Mouse (Mus musculus) hindbrain, embryonic 11.5 days (tissue): Measurements from ENCODE around the gene 4931414P19Rik. TPM values are rescaled to one million over a fixed set of nuclear protein-coding genes. Genes with fewer than 3 reads are reported as not detected.
"Not testable (repeated sequence)": the region's sequence is repeated elsewhere in the genome, so short reads cannot be mapped to it uniquely, and the experiment has no call there.

Experiments
- ATAC-seq: fragments of 200-750 bp; cut with Nextera tagmentation; 2 replicates; pipeline ENCODE4 v1.8.0; 2017; ENCODE audit warnings: mild to moderate bottlenecking, moderate TSS enrichment, moderate library complexity; ENCODE audit not compliant: low FRiP score
- DNase-seq: peaks from one replicate; pipeline ENCODE4 v3.0.0-alpha.2; 2015; ENCODE audit warnings: low spot score
- H3K27ac ChIP-seq: fragments of 300-500 bp; sonication (generic); 2 replicates; pipeline ENCODE4 v1.5.1; 2014; ENCODE audit warnings: mild to moderate bottlenecking, low read depth, low read length
- H3K27me3 ChIP-seq: fragments of 300-500 bp; sonication (generic); 2 replicates; pipeline ENCODE4 v1.6.1; 2014; ENCODE audit warnings: mild to moderate bottlenecking, low read length, moderate library complexity, mixed read lengths; ENCODE audit not compliant: control insufficient read depth, insufficient read depth
- H3K36me3 ChIP-seq: fragments of 300-500 bp; sonication (generic); 2 replicates; pipeline ENCODE4 v1.6.1; 2014; ENCODE audit warnings: mild to moderate bottlenecking, low read length, moderate library complexity, mixed read lengths; ENCODE audit not compliant: control insufficient read depth, insufficient read depth
- H3K4me1 ChIP-seq: fragments of 300-500 bp; sonication (generic); replicated peaks from 2 replicates; pipeline ENCODE4 v1.6.1; 2014; ENCODE audit warnings: low read length, mixed read lengths; ENCODE audit not compliant: control insufficient read depth, insufficient read depth
- H3K4me2 ChIP-seq: fragments of 300-500 bp; sonication (generic); replicated peaks from 2 replicates; pipeline ENCODE4 v1.6.1; 2014; ENCODE audit warnings: mild to moderate bottlenecking, low read depth, low read length
- H3K4me3 ChIP-seq: fragments of 300-500 bp; sonication (generic); 2 replicates; pipeline ENCODE4 v1.5.1; 2014; ENCODE audit warnings: low read depth, low read length
- H3K9ac ChIP-seq: fragments of 300-500 bp; sonication (generic); 2 replicates; pipeline ENCODE4 v1.6.1; 2014; ENCODE audit warnings: low read depth, low read length
- H3K9me3 ChIP-seq: fragments of 300-500 bp; sonication (generic); 2 replicates; pipeline ENCODE4 v1.6.1; 2016; ENCODE audit warnings: low read length; ENCODE audit not compliant: control insufficient read depth
- whole genome bisulfite sequencing: fragments of 180-500 bp; shearing (Covaris S2); extraction: QIAGEN DNeasy Blood & Tissue Kit; methylation state at CpG from one replicate; pipeline ENCODE4 v1.1.7; 2014; 5-methylcytosine and 5-hydroxymethylcytosine counted together
- polyA plus RNA-seq: library from polyadenylated mRNA; unstranded; fragments of >200 nt; fragmentation: Nextera tagmentation; extraction: Ambion mirVana; gene quantifications from 2 replicates; pipeline ENCODE4 v1.2.1, GENCODE M21; 2014

Gene 4931414P19Rik
- polyA plus RNA-seq, 1 experiment from 2014 or later = 6.2 TPM

GRCm38 (mm10) chr14:54617897-54618365 lies 12.1 kb upstream of the 4931414P19Rik start, which contains the start of gene Psmb5:
Gene Psmb5, minus strand, starts transcription at chr14:54618022.
- Histone ChIP-seq H3K9ac (peak within 1 kb of the TSS; percentile 86), H3K4me1 (no peaks in the 10 kb centered on the region), H3K27me3 (no peaks in the 10 kb centered on the region), H3K4me2 (peak within 1 kb of the TSS; percentile 73), H3K27ac (peak within 1 kb of the TSS; percentile 62; the same call in 1 of the 2 replicates), H3K4me3 (peak within 1 kb of the TSS; percentile 84), H3K9me3 (no peaks in the 10 kb centered on the region), H3K36me3 (no peaks in the 10 kb centered on the region)
- peak; percentile 92 for DNase-seq
- ATAC-seq = peak; percentile 89
- under 1% methylated on average over 25 of the region's 25 CpGs for WGBS

- Histone ChIP-seq H3K9ac (peak overlapping the region; percentile 86), H3K27ac (peak overlapping the region; percentile 62; the same call in 1 of the 2 replicates), H3K4me1 (no peaks in the 10 kb centered on the region), H3K4me3 (peak overlapping the region; percentile 84), H3K9me3 (no peaks in the 10 kb centered on the region), H3K36me3 (no peaks in the 10 kb centered on the region), H3K4me2 (peak overlapping the region; percentile 73), H3K27me3 (no peaks in the 10 kb centered on the region)
- peak; percentile 51 for DNase-seq
- WGBS = 2% methylated on average over 38 of the region's 38 CpGs
- peak; percentile 69 for ATAC-seq
Measured at GRCm38 (mm10) chr14:54617152-54617896, 11.5 kb upstream of the 4931414P19Rik start.

GRCm38 (mm10) chr14:54616226-54616825 lies 10.5 kb upstream of the 4931414P19Rik start:
- DNase-seq (no peak), ATAC-seq (no peak)
- Histone ChIP-seq H3K27me3 (no peaks in the 10 kb centered on the region), H3K4me3 (no peak overlapping the region), H3K9ac (no peak overlapping the region), H3K9me3 (no peaks in the 10 kb centered on the region), H3K36me3 (no peaks in the 10 kb centered on the region), H3K4me1 (no peaks in the 10 kb centered on the region), H3K27ac (no peak overlapping the region), H3K4me2 (no peak overlapping the region)
- 94% methylated on average over 16 of the region's 16 CpGs for WGBS

DNA sequence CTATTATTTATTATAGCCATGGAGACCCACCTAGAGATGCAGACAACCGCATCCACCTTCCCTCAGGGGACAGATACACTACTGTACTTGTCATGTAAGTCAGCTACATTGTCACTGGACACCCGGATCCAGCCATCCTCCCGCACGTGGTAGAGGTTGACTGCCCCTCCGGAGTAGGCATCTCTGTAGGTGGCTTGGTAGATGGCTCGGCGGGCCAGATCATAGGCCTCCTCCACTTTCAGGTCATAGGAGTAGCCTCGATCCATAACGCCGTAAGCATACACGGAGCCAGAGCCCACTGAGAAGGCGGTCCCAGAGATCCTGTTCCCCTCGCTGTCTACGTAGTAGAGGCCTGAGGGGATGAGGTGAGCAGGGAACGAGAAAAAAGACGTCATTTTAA lies 8.3 kb upstream of the 4931414P19Rik start:
- WGBS = 91% methylated on average over 15 of the region's 16 CpGs
- H3K27me3 ChIP-seq, H3K9ac ChIP-seq, DNase-seq, H3K36me3 ChIP-seq, H3K27ac ChIP-seq, ATAC-seq, H3K4me3 ChIP-seq, H3K4me1 ChIP-seq, H3K9me3 ChIP-seq, H3K4me2 ChIP-seq: not testable (repeated sequence)

DNA sequence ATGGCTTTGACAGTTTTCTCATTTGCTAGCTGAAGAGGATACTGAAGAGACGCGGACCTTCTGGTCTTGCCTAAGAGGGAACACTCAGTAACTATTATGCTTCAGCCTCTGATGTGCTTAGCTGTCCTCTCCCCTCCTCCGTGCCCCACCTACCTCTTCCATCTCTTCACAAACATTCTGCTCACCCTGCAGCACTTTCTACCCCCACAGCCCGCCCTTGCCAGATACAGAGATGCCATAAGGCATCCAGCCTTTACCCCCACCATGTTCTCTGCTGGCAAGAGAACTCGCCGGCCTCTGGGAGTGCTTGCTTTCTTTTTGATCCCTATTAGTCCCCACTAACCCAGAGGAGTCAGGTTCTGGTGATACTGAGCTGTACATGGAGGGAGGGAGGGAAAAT lies 4.9 kb upstream of the 4931414P19Rik start:
- Histone ChIP-seq H3K4me1 (no peaks in the 10 kb centered on the region), H3K9me3 (no peaks in the 10 kb centered on the region), H3K27ac (no peak overlapping the region), H3K4me2 (no peak overlapping the region), H3K9ac (no peak overlapping the region), H3K27me3 (no peaks in the 10 kb centered on the region), H3K4me3 (no peak overlapping the region), H3K36me3 (no peaks in the 10 kb centered on the region)
- no peak for DNase-seq
- no peak for ATAC-seq
- 85% methylated on average over 6 of the region's 6 CpGs for WGBS

DNA sequence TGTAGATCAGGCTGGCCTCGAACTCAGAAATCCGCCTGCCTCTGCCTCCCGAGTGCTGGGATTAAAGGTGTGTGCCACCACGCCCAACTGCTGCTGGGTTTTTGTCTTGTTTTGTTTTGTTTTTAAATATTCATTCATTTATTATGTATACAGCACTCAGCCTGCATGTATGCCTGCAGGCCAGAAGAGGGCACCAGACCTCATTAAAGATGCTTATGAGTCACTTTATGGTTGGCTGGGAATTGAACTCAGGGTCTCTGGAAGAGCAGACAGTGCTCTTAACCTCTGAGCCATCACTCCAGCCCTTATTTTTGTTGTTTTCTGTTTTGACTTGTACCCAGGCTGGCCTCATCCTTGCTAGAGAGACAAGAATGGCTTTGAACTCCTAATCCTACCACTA lies 4.2 kb upstream of the 4931414P19Rik start:
- Histone ChIP-seq H3K36me3 (no peaks in the 10 kb centered on the region), H3K9me3 (no peaks in the 10 kb centered on the region), H3K27me3 (no peaks in the 10 kb centered on the region), H3K4me3 (no peak overlapping the region), H3K4me2 (no peak overlapping the region), H3K27ac (no peak overlapping the region), H3K4me1 (no peaks in the 10 kb centered on the region), H3K9ac (no peak overlapping the region)
- ATAC-seq = no peak
- 80% methylated on average over 4 of the region's 4 CpGs for WGBS
- DNase-seq = peak; percentile 44

GRCm38 (mm10) chr14:54609245-54609644 lies 3.5 kb upstream of the 4931414P19Rik start:
- no peaks in the 10 kb centered on the region for H3K36me3 ChIP-seq
- WGBS = 82% methylated on average over 4 of the region's 4 CpGs
- ATAC-seq (no peak), DNase-seq (no peak)
- no peak overlapping the region for H3K27ac ChIP-seq
- no peaks in the 10 kb centered on the region for H3K4me1 ChIP-seq
- H3K4me3 ChIP-seq = no peak overlapping the region
- H3K27me3 ChIP-seq = no peaks in the 10 kb centered on the region
- H3K9ac ChIP-seq = no peak overlapping the region
- H3K4me2 ChIP-seq = no peak overlapping the region
- H3K9me3 ChIP-seq = no peaks in the 10 kb centered on the region

GRCm38 (mm10) chr14:54607226-54607625 lies 1.4 kb upstream of the 4931414P19Rik start:
- Histone ChIP-seq H3K4me2 (no peak overlapping the region), H3K36me3 (no peaks in the 10 kb centered on the region), H3K4me1 (no peaks in the 10 kb centered on the region), H3K9me3 (no peaks in the 10 kb centered on the region), H3K9ac (no peak overlapping the region), H3K4me3 (no peak overlapping the region), H3K27ac (no peak overlapping the region), H3K27me3 (no peaks in the 10 kb centered on the region)
- WGBS = 37% methylated on average over 8 of the region's 8 CpGs
- DNase-seq (no peak), ATAC-seq (no peak)
